Mouse (Mus musculus) embryonic fibroblast, embryonic 13.5 days (primary cell): ENCODE data around the gene Noxo1.

Experiments used
- CTCF ChIP-seq: IDR thresholded peaks from 2 replicates; pipeline ENCODE4 v1.5.1; 2011; ENCODE audit warnings: mild to moderate bottlenecking, control low read depth, low read length, moderate library complexity, borderline replicate concordance; ENCODE audit not compliant: insufficient read depth
- POLR2A ChIP-seq: IDR thresholded peaks from 2 replicates; pipeline ENCODE4 v1.6.1; 2011; ENCODE audit warnings: low read depth, mild to moderate bottlenecking, control low read depth, low read length, moderate library complexity

GRCm38 (mm10) chr17:24695326-24696010, 566 bp upstream of the Noxo1 start:
- no peak for TF ChIP-seq CTCF
- TF ChIP-seq POLR2A, result no peak
